Mouse (Mus musculus) lung, adult 18-20 months (tissue): ENCODE measurements around the gene Birc5.
"Not testable (repeated sequence)": the region's sequence is repeated elsewhere in the genome, so short reads cannot be mapped to it uniquely, and the experiment has no call there.

Experiments
- DNase-seq, 2 experiments: peaks; one replicate each; pipeline ENCODE4 v3.0.0; 2022; ENCODE audit warnings: mixed read lengths in 2 of 2

Birc5 gene

DNA sequence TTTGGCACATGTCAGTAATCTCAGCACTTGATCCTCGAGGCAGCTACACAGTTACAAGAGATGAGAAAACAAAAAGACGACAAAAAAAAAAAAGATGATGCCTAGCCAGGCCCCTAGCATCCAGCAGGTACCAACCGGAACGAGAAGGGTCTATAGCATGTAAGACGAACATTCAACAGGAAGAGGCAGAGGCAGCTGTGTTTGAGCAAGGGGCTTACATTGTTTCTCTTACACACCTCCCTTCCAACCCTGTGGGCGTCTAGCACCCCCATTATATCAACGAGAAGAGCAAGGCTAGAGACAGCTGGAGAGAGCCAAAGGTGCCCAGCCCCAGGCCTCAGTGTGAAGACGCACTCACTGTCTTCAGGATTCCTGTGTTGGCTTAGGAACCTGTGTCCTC lies 22.1 kb upstream of the Birc5 start:
- no peak for DNase-seq

DNA sequence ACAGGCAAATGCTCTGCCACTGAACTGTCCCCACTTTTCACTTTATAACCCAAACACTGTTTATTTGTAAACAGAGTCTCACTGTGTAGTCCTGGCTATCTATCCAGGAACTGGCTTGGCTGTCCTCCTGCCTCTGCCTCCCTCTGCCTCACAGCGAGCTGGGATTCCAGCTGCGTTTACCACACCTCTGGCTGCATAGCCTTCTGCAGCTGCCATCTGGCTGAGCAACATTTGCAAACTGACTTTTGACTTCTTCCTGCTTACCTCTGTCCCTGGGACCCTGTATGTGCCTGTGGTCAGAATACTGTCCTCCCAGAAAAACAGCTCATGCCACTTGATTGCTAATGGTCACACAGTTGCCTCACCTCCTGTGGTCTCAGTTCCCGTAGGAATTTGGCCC lies 21.7 kb upstream of the Birc5 start:
- DNase-seq: no peak

DNA sequence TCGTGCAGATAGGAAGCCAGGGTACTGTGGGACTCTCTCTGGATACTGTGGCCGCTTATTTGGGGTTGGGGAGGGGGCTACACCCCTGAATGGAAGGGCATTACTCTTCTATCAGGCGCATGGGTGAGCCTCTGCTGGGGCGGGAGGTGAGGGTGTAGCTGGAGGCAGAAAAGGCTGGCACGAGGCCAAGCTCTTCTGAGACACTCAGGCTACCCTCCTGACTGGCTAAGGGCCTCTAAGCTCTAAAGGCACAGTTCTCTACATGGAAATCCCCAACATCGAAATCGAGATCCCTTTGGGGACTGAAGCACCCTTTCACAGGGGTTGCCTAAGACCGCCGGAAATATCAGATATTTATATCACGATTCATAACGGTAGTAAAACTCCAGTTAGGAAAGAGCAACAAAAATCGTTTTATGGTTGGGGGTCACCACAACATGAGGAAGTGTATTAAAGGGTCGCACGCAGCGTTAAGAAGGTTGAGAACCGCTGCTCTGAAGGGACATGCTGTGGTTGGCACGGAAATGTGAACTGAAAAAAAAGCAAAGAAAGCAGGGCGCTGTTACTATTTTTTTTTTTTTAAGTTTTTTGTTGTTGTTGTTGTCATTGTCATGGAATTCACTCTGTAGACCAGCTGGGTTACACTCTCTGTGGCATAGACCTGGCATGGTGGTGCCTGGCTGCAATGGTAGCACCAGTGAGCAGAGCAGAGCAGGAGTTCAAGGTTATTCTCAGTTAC lies 20.7 kb upstream of the Birc5 start:
- peak; percentile 64 to 67 for DNase-seq

DNA sequence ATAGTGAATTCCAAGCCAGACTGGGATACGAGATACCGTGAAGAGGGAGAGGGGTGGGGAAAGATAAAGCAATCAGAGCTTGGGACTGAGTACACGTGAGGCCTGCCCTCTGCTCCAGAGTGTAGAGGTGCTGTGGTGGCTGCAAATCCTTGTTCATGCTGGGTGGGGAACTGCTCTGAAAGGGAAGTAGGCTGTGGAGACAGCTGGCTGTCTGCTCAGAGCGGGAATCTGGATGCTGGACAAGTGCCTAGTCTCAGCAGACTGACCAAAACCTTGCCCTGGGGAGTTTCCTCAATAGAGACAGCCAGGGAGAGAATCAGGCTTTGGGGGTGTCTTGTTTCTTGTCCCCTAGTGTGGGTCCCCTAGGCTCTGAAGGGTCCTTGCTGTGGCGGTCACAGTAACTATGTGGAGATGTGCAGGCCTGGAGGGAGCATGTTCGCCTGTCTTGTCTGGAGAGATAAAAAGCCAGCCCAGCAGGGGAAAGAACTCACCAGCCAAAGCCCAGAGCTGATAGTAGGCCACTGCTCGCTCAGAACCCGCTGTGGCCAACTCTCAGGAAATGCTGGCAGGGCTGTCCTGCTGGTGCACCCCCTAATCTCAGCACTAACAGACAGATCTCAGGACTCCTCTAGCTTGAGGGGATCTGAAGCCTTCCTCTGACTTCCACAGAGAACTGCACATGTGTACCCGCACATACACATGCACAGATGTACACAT lies 20.0 kb upstream of the Birc5 start:
- peak; percentile 50 to 52 for DNase-seq

DNA sequence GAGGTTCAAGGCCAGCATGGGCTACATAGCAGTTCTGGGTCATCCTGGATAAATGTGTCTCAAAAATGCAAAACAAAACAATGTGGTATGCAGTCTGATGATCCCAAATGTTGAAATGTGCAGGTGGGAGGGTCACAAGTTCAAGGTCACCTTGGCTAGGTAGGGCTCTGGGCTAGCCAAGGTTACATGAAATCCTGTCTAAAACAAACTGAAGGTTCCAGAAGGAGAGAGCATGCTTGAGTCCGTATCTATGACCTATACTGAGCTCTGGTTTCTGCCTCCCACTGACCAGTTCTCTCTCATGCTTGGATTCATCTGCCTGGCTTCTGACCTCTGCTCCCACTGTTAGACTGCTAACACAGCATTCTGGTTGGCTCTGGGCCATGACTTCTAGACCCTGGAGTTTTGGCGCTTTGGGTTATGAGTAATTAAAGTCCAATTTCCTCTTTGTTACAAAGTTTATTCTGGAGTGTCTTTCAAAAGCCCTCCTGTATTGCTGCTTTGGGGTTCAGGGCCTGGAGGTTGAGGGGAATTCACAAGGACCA lies 19.3 kb upstream of the Birc5 start:
- peak in 1 of 2 experiments; percentile 32 for DNase-seq

DNA sequence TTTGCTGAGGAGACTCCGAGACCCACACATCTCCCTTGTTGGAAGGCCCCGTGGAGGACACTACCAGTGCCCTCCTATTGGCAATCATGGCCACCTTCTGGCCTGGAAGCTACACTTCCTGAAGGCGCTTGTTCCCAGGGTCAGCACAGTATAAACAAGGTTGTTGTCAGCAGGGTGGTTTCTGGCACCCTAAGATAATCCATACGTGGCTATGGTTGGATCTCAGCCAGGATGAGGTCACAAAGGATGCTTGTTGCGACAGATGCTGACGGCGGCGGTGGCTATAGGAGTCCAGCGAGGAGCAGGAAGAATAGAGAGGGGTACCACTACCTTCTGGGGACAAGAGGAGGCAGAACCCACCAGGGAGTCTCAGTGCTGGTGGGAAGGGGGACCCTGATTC lies 18.6 kb upstream of the Birc5 start:
- DNase-seq: peak in 1 of 2 experiments; percentile 35

DNA sequence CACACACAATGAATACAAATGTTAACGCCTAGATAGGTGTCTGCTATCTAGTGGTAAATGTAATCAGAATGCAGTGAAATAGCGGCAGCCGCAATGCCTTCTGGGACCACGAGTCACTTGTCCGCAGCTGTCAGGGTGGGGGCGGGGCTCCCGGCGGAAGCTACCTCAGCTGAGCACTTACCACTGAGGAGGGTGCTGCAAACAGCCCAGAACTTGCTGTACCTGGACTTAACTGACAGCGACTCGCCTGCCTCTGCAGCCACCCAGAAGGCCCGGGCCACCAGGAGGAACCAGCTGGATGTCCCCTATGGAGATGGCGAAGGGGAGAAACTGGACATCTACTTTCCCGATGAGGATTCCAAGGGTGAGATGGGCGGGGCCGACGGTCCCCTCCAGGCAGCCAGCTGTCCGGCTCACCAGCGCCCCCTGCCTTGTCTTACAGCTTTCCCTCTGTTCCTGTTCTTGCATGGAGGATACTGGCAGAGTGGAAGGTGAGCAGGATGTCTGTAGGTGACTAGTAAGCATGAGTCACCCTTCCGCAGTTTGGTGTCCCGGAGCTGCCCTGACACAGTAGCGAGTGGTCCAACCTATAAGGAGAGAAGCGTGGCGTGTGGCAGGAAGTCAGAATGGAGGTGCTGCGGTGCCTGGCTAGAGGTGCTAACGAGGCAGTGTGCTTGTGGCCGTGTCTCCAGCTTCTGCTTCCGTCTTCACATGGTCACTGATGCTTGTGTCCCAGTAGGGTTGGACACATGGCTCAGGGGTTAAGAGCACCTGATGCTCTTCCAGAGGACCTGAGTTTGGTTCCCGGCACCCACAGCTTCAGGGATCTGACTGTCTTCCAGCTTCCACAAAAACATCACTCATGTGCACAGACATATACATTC lies 16.7 kb upstream of the Birc5 start:
- peak; percentile 81 to 85 for DNase-seq

DNA sequence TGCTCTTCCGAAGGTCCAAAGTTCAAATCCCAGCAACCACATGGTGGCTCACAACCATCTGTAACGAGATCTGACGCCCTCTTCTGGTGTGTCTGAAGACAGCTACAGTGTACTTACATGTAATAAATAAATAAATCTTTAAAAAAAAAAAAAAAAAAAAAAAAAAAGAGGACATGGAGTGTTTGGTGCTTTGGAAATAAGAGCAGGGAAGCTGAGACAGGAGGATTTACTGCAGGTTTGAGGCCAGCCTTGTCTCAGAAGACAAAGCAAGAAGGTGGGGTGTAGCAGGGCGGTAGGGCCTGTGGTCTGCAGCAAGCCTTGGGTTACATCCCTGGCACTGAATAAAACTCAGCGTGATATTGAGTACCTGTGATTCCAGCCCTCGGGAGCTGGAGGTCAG lies 15.5 kb upstream of the Birc5 start:
- not testable (repeated sequence) for DNase-seq

DNA sequence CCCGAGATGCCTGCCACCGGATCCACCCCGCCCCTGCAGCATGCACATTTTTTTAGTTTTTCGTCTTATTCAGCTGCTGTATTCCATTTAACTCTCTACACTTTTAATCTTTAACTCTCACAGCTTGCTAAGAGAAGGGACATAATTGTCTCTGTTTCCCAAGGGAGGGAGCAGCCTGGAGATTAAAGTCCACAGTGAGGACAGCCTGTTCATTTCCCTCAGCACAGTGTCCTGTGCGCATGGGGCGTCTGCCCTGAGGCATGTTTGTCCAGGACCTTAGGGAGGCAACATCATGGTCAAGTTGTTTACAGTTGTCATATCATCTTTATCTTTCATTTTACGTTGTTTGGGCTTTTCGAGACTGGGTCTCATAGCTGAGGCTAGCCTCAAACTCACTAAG lies 15.0 kb upstream of the Birc5 start:
- no peak for DNase-seq

DNA sequence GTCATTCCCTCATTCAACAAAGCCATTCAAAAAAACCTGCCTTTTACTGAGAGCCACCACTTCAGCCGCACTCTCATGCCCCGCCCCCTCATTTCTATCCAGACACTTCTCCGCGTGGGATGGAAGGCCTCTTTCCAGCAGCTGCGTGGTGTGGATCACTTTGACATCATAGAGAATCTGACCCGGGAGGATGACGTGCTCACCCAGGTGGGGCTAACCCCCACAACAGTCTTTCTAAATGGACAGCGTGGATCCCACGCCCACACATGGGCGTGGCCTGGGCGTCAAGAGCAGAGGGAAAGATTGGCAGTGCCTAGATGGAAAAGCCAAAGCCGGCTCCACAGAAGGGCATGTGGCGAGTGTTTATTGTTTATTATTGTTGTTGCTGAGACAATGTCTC lies 12.7 kb upstream of the Birc5 start:
- peak; percentile 58 to 67 for DNase-seq

DNA sequence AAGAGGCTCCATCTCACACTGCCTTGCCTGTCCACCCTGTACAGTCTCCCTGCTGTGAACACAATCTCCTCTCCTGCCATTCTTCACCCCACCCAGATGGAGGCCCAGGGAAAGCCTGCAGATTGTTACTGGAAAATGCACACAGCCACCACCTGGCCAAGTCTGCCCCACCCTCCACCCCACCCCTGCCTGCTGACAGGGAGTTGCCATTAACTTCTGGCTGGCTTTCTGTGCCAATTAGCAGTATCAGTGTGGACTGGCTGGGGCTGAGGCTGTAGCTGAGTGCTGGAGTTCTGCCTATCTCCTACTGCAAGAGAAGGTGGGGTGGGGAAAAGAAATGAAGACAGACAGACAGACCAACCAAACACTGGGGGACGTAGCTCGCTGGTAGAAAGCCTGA lies 10.5 kb upstream of the Birc5 start:
- no peak for DNase-seq

DNA sequence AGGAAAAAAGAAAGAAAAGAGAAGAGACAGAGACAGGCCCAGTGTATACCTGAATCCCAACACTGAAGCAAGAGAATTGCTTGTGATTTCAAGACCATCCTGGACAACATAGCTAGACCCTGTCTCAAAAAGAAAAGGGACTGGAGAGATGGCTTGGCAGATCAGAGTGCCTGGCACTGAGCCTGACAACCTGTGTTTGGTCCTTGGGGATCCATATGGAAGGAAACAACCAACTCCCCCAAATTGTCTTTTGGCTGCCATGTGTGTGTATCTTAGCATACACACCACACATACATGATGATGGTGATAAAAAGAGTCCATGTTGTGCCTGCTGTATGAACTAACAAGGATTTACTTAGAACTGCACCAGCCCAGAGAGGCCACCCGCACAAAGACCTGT lies 10.0 kb upstream of the Birc5 start:
- DNase-seq: no peak

DNA sequence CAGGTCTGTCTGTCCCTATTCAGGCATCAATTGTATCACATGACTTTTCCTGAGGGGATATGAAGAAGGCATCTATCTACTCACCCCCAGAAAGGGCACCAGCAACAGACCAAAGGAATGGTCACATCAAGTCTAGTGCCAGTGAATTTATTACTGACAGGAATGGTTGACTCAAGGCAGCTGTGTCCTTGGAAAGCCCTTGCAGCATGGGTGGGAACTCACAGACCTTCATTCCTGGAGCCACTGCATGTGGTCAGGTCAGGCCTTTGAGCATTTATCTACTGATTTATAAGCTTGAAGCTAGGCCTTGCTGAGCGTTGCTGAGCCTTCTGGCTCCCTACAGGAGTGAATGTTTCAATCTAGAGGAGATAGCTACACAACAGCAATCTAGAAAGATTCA lies 8.1 kb upstream of the Birc5 start:
- DNase-seq: no peak

DNA sequence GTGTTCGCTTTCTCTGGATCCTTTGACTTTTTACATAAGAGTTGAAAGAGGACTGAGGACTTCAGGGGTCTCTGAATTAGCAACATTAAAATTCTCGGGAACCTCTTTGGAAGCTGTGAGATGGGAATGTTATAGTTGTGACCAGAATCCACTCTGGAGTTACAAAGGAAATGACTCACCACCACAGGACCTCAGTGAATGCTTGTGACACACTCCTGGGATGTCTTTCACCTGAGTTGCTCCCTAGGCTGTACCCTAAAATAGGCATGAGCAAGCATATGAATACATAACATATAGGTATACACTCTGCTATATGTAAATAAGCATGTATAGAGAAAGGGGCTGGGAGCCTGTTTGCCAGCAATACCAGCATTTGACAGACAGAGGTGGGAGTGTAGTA lies 5.6 kb upstream of the Birc5 start:
- DNase-seq: no peak

DNA sequence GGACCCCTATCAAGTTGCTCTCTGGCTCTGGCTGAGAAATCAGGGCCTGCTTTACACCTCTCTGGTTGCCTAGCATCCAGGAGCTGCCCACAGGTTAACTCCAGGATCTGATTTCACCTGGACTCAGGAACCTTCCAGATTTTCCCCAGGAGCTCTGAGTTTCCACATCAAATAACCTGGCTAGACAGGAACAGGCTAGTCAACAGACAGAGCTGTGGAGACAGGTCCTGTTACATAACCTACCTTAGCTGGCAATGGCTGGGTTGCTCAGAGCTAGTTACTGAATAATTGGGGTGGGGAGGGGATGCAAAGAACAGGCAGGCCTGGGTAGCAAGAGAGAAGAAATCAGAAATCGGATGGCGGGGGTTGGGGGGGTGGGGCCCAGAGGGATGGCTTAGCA lies 4.1 kb upstream of the Birc5 start:
- peak in 1 of 2 experiments; percentile 42 for DNase-seq

DNA sequence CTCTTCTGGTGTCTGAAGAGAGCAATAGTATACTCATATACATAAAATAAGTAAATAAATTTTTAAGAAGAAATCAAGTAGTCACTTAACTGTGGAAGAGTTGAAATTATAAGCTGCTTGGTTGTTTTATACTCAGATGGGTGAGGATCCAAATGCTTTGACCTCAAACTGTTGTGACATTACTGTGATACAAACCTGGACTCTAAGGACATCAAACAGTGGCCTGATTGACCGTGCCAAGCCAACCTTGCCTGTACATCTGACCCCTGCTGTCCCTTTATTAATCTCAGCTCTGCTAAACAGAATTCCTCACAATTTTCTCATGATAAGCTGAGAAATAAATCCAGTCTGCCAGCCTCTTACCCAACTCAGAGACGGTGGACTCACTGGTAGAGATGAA lies 3.4 kb upstream of the Birc5 start:
- DNase-seq: no peak

DNA sequence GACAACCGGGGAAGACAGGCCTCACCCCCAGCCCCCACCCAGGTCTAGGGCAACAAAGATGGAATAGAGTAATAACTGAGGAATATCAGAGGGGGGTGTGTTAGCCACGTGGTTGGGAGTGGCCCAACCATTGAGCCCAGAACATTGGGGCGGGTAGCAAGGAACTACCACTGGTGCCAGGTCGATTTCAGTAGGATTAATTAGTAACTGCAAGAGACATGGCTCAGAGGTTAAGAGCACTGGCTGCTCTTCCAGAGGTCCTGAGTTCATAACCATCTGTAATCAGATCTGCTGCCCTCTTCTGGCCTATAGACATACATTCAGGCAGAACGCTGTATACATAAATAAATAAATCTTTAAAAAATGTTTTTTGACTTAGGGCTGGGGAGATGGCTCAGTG lies 2.4 kb upstream of the Birc5 start:
- DNase-seq: no peak

DNA sequence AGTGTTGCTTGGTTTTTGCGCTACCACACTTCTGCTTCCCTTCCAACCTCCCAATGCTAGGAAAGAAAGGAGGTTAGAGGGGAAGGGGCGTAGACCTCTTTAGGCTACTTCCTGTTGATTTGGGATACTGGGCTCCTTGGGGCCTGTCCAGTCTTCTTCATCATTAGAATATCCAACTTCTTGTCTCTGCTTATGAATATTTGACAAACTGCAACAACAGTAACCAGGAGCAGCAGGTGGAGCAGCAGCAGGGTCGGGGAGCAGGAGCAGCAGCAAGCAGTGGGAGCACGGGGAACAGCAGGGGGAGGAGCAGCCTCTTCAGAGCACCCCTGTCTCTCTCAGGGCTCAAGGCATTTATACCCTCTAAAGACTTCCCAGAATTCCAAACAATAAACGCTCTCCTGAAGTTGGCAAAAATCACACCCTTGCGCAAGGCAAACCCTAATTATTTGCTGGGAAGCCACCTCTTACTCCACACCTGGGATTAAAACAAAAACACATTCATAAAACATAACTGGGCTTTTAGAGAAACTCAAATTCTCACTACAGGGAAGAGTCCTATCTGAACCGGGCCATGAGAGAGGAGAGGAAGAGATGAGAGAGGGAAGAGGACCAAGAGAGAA lies 1.3 kb upstream of the Birc5 start:
- DNase-seq: no peak

DNA sequence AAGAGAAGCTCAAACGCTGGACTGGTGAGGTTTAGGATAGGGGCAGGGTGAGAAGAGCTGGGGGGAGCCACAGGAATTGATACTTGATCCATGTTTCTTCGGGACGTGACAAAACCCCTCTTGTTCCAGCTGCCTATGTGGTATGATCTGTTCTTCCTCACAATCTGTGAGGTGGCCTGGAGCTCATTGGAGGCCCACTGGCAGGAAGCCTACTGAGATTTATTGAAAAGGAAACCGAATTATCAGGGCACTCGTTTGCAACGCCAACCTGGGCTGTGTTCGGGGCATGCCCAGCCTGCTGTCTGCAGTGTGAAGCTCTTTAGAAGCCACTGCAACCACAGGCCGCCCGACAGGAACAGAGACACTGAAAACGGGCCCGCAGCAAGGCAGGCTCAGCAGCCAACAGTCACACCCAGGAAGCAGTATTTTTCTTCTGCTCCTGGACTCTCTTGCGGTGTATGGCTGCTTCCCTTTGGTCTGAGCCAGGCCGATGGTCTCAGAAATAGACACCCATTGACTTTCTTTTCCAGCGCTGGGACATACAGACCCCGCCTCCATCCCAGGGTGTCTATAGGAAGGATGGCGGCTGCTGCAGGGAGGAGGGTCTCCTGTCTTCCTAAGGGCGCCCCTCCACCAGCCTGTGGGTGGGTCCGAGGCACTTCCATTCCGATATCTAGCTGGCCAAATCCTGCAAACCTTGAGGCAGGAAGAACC lies 623 bp upstream of the Birc5 start:
- peak; percentile 44 to 45 for DNase-seq

DNA sequence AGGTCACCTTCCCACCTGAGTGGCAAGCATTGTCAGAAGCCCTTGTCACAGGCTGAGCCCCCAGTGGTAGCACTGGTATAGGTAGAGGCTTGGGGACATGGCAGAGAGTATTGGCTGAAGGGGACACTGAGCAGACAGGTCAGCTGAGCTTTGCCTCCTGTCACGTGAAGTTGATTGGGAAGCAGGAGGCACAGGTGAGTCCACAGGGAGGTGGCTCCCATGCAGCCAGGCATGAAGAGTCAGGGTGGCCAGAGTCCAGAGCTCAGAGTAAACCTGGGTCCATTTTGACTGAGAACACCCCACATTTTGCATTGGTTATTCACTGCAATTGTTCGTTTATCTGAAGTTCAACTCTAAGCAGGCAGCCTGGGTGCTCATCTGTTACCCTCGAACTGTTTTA lies 3.8 kb downstream of the Birc5 start:
- no peak for DNase-seq

DNA sequence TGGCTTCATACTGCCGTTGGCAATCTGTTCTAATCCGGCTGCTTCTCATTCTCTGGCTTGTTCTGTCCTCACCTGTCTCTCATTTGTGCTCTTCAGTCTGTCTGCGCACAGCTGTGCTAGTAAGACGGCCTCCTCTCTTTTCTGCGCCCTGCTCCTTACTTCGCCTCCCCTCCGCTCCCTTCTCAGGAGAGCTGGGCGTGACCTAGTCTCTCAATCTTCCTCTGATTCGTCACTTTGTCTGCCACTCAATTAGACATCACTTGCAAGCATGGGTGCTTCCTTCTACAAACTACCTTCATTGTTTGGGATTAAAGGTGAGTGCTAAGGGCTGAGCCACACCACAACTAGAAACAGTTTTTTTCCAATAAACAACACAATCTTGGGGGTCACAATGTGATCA lies 5.2 kb downstream of the Birc5 start:
- DNase-seq: no peak

DNA sequence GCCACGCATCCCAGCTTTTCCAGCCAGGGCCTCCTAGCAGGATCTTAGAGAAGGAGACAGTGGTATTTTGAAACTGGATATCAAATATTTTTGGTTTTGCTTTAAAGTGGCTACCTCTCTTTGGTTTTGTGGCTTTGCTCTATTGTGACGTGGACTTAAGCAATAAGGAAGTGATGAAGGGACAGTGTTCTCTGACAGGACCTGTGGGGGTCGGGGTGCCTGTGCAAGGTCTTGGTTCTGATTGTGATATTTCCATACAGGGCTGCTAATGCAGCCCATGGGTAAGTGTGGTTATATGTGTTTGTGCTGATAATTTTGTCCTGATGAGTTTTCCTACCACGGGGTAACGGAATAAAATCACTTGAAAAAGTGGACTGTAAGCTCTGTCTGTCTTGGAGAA lies 6.3 kb downstream of the Birc5 start:
- no peak for DNase-seq
